Mouse (Mus musculus): ENCODE measurements around the gene Smc4.

DNA sequence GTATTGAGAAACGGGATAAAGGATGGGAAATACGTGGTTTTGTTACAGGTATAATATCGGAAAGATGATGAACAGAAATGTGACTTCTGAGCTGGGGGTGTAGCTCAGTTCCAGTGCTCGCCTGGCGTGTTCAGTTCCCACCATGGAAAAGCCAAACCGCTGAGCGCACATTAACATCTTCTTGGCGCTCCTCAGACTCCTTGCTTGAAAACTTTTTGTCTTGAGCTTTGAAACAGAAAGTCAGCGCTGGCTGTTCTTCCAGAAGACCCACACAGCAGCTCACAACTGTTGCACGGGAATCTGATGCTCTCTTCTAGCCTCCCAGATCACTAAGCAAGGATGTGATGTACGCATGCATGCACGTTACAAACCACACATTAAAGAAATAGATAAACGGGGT lies 41.2 kb downstream of the Smc4 start:
- TF ChIP-seq CTCF (IDR thresholded peaks at IDR 0.05; ENCODE audit: low read depth) = no peak
- TF ChIP-seq EP300 (IDR thresholded peaks at IDR 0.05; ENCODE audit: low read depth) = no peak

All from liver, postnatal 0 days (tissue).